Mouse (Mus musculus) cortical plate, adult 2 months (tissue): ENCODE measurements around the gene Myt1l.

ENCODE experiments used
- CTCF ChIP-seq: fragments of 200-500 bp; IDR thresholded peaks from 2 replicates; pipeline ENCODE4 v1.5.1; 2011; ENCODE audit warnings: mild to moderate bottlenecking, control low read depth, low read length; ENCODE audit not compliant: insufficient read depth; ENCODE audit errors: extremely low read depth
- POLR2A ChIP-seq: fragments of 200-500 bp; IDR thresholded peaks from 2 replicates; pipeline ENCODE4 v1.6.1; 2011; ENCODE audit warnings: mild to moderate bottlenecking, low read length, control low read depth; ENCODE audit not compliant: insufficient read depth; ENCODE audit errors: extremely low read depth

GRCm38 (mm10) chr12:29530823-29531222 lies 2.6 kb downstream of the Myt1l start:
- no peak for TF ChIP-seq POLR2A
- TF ChIP-seq CTCF, result no peak
